Mouse (Mus musculus): ENCODE measurements at regions not wholly inside any gene's neighbourhood (a gene's known extent, or its start where the extent isn't known, plus 50 kb on each side); places are given as distances from the start of the nearest gene placed in this dataset.

GRCm38 (mm10) chr14:104849274-104849673 is 326.8 kb upstream of the Rnf219 start:
- no peak for TF ChIP-seq POLR2A (IDR thresholded peaks at IDR 0.05; ENCODE audit: low read depth, low read length)
- no peak for TF ChIP-seq CTCF (conservative IDR thresholded peaks at IDR 0.05; ENCODE audit: insufficient read depth, insufficient read length, low read depth, low read length)
- Histone ChIP-seq H3K4me3 (ENCODE audit: insufficient read depth, low read depth, low read length) (no peak overlapping the region), H3K27ac (ENCODE audit: insufficient read depth, low read depth, low read length) (no peak overlapping the region), H3K36me3 (ENCODE audit: control insufficient read depth, insufficient read depth, low read length) (no peaks in the 10 kb centered on the region), H3K4me1 (ENCODE audit: control insufficient read depth, insufficient read depth, low read length) (no peaks in the 10 kb centered on the region), H3K27me3 (replicated peaks; ENCODE audit: control insufficient read depth, insufficient read depth, low read length) (no peaks in the 10 kb centered on the region)
- DNase-seq = no peak
- WGBS = 87% methylated on average over 4 of the region's 4 CpGs

DNA sequence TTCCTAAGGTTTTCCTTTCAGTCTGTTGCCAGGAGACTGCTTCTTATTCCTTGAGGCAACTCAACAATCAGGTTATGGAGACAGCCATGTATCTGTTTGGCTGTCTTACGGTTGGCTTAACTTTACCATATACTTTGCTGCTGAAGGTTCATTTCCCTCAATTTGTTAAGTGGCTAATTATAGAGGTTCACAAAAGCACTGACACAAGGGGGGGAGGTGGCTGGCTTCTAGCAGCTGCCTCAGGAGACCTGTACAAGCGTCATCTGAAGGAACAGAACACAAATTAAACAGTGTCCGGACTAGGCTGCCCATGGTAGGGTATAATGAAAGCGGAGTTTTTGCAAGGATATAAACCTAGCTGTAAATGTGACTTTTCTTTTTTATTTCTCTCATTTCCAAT is 305.0 kb upstream of the Rnf219 start:
- 56% methylated on average over 4 of the region's 4 CpGs for WGBS
- no peaks in the 10 kb centered on the region for H3K36me3 ChIP-seq (ENCODE audit: control insufficient read depth, insufficient read depth, low read length)

GRCm38 (mm10) chr14:104824926-104825325 is 302.5 kb upstream of the Rnf219 start:
- WGBS = 62% methylated on average over 1 of the region's 1 CpGs
- Histone ChIP-seq H3K27ac (ENCODE audit: insufficient read depth, low read depth, low read length) (no peak overlapping the region), H3K4me3 (ENCODE audit: insufficient read depth, low read depth, low read length) (no peak overlapping the region), H3K27me3 (replicated peaks; ENCODE audit: control insufficient read depth, insufficient read depth, low read length) (no peaks in the 10 kb centered on the region), H3K4me1 (ENCODE audit: control insufficient read depth, insufficient read depth, low read length) (no peaks in the 10 kb centered on the region), H3K36me3 (ENCODE audit: control insufficient read depth, insufficient read depth, low read length) (no peaks in the 10 kb centered on the region)
- peak; percentile 5 for DNase-seq
- TF ChIP-seq POLR2A (IDR thresholded peaks at IDR 0.05; ENCODE audit: low read depth, low read length) (no peak), CTCF (conservative IDR thresholded peaks at IDR 0.05; ENCODE audit: insufficient read depth, insufficient read length, low read depth, low read length) (no peak)

More for the DNA sequence above, 305.0 kb upstream of the Rnf219 start:
- DNase-seq = no peak
- Histone ChIP-seq H3K4me3 (ENCODE audit: insufficient read depth, low read depth, low read length) (no peak overlapping the region), H3K27me3 (replicated peaks; ENCODE audit: control insufficient read depth, insufficient read depth, low read length) (no peaks in the 10 kb centered on the region), H3K4me1 (ENCODE audit: control insufficient read depth, insufficient read depth, low read length) (no peaks in the 10 kb centered on the region), H3K27ac (ENCODE audit: insufficient read depth, low read depth, low read length) (no peak overlapping the region)
- TF ChIP-seq POLR2A (IDR thresholded peaks at IDR 0.05; ENCODE audit: low read depth, low read length) (no peak), CTCF (conservative IDR thresholded peaks at IDR 0.05; ENCODE audit: insufficient read depth, insufficient read length, low read depth, low read length) (no peak)

DNA sequence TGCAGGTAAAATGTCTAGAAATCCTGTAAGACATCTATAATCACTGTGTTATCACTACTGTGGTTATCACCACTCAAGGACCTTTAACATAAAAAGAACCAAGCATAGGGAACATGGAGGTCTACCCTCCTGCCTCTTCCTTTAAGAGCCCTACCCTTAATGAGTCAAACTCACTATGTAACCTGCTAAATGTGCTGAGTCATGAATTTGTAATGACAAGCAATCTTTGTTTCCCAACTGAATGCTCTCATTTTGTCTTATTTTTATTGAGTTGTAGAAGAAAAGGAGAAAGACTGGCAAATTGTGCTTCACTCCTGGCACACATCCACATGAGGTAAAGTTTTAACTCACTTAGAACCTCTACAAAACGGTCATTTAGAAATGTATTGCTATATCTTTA is 301.8 kb upstream of the Rnf219 start:
- WGBS = 71% methylated on average over 1 of the region's 1 CpGs

GRCm38 (mm10) chr14:104821903-104822573 is 299.6 kb upstream of the Rnf219 start:
- WGBS = 66% methylated on average over 11 of the region's 11 CpGs
- TF ChIP-seq CTCF (conservative IDR thresholded peaks at IDR 0.05; ENCODE audit: insufficient read depth, insufficient read length, low read depth, low read length) (no peak), POLR2A (IDR thresholded peaks at IDR 0.05; ENCODE audit: low read depth, low read length) (no peak)
- no peak for DNase-seq

More for the DNA sequence above, 301.8 kb upstream of the Rnf219 start:
- TF ChIP-seq POLR2A (IDR thresholded peaks at IDR 0.05; ENCODE audit: low read depth, low read length) = no peak
- TF ChIP-seq CTCF (conservative IDR thresholded peaks at IDR 0.05; ENCODE audit: insufficient read depth, insufficient read length, low read depth, low read length) = no peak
- DNase-seq = no peak
- Histone ChIP-seq H3K27me3 (replicated peaks; ENCODE audit: control insufficient read depth, insufficient read depth, low read length) (no peaks in the 10 kb centered on the region), H3K4me1 (ENCODE audit: control insufficient read depth, insufficient read depth, low read length) (no peaks in the 10 kb centered on the region), H3K36me3 (ENCODE audit: control insufficient read depth, insufficient read depth, low read length) (no peaks in the 10 kb centered on the region), H3K27ac (ENCODE audit: insufficient read depth, low read depth, low read length) (no peak overlapping the region), H3K4me3 (ENCODE audit: insufficient read depth, low read depth, low read length) (no peak overlapping the region)

GRCm38 (mm10) chr14:104819106-104819505 is 296.7 kb upstream of the Rnf219 start:
- H3K27ac ChIP-seq (ENCODE audit: insufficient read depth, low read depth, low read length) = no peak overlapping the region
- H3K36me3 ChIP-seq (ENCODE audit: control insufficient read depth, insufficient read depth, low read length) = no peaks in the 10 kb centered on the region
- no peak for DNase-seq
- H3K27me3 ChIP-seq (replicated peaks; ENCODE audit: control insufficient read depth, insufficient read depth, low read length) = no peaks in the 10 kb centered on the region
- no peaks in the 10 kb centered on the region for H3K4me1 ChIP-seq (ENCODE audit: control insufficient read depth, insufficient read depth, low read length)
- no peak overlapping the region for H3K4me3 ChIP-seq (ENCODE audit: insufficient read depth, low read depth, low read length)
- TF ChIP-seq CTCF (conservative IDR thresholded peaks at IDR 0.05; ENCODE audit: insufficient read depth, insufficient read length, low read depth, low read length) (no peak), POLR2A (IDR thresholded peaks at IDR 0.05; ENCODE audit: low read depth, low read length) (no peak)
- 83% methylated on average over 4 of the region's 4 CpGs for WGBS

More at GRCm38 (mm10) chr14:104821903-104822573, 299.6 kb upstream of the Rnf219 start:
- H3K27ac ChIP-seq (ENCODE audit: insufficient read depth, low read depth, low read length) = no peak overlapping the region
- H3K4me3 ChIP-seq (ENCODE audit: insufficient read depth, low read depth, low read length) = no peak overlapping the region
- H3K27me3 ChIP-seq (replicated peaks; ENCODE audit: control insufficient read depth, insufficient read depth, low read length) = no peaks in the 10 kb centered on the region
- no peaks in the 10 kb centered on the region for H3K4me1 ChIP-seq (ENCODE audit: control insufficient read depth, insufficient read depth, low read length)
- no peaks in the 10 kb centered on the region for H3K36me3 ChIP-seq (ENCODE audit: control insufficient read depth, insufficient read depth, low read length)

DNA sequence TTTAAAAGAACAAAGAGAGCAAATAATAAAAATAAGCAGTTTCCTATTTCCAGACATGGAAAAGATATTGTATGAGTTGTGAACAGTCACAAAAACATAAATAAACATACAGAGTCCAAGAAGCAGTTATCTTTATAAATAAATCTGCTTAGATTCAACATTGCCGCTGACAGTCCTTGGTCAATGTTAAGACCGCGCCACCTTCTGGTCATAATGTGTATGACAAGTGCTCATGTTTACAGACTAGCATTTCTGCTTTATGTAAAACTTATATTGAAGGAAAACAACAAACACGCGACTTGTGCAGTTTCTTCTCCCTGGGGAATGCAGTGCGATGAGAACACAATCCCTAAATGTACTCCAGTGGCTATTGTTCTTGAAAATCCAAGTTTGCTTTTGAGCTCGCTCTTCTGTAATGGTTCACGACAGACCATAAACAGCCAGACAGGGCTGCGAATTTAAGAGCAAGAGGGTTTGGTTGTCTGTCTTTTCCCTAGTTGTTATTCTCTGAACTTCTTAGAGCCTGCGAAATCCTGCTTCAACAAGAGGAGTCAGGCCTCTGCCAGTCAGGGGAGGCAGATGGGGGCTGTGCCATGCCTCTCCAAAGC is 291.6 kb upstream of the Rnf219 start:
- 20% methylated on average over 10 of the region's 10 CpGs for WGBS
- Histone ChIP-seq H3K4me1 (ENCODE audit: control insufficient read depth, insufficient read depth, low read length) (no peaks in the 10 kb centered on the region), H3K27me3 (replicated peaks; ENCODE audit: control insufficient read depth, insufficient read depth, low read length) (no peaks in the 10 kb centered on the region), H3K27ac (ENCODE audit: insufficient read depth, low read depth, low read length) (no peak overlapping the region), H3K36me3 (ENCODE audit: control insufficient read depth, insufficient read depth, low read length) (no peaks in the 10 kb centered on the region), H3K4me3 (ENCODE audit: insufficient read depth, low read depth, low read length) (no peak overlapping the region)
- peak; percentile 69 for DNase-seq
- TF ChIP-seq CTCF (conservative IDR thresholded peaks at IDR 0.05; ENCODE audit: insufficient read depth, insufficient read length, low read depth, low read length) = 0 out of 2 replicates have a peak, but pooled peaks have one; percentile 7
- no peak for TF ChIP-seq POLR2A (IDR thresholded peaks at IDR 0.05; ENCODE audit: low read depth, low read length)
